Mouse (Mus musculus) cortical plate, adult 2 months (tissue): Measurements from ENCODE around the gene Plcl2.

Experiments used
- CTCF ChIP-seq: fragments of 200-500 bp; IDR thresholded peaks from 2 replicates; pipeline ENCODE4 v1.5.1; 2011; ENCODE audit warnings: mild to moderate bottlenecking, control low read depth, low read length; ENCODE audit not compliant: insufficient read depth; ENCODE audit errors: extremely low read depth
- POLR2A ChIP-seq: fragments of 200-500 bp; IDR thresholded peaks from 2 replicates; pipeline ENCODE4 v1.6.1; 2011; ENCODE audit warnings: mild to moderate bottlenecking, low read length, control low read depth; ENCODE audit not compliant: insufficient read depth; ENCODE audit errors: extremely low read depth

- TF ChIP-seq POLR2A: no peak
- TF ChIP-seq CTCF: no peak
Measured at GRCm38 (mm10) chr17:50519588-50519987, 10.4 kb downstream of the Plcl2 start.
